Mouse (Mus musculus): ENCODE results near the gene Tenm2.
A peak's percentile ranks its signal among the peaks of the same experiment; 100 is the strongest.

Tenm2 gene

GRCm38 (mm10) chr11:36280533-36280932 is 955.2 kb downstream of the Tenm2 start:
- DNase-seq (ENCODE audit: low read depth, low spot score), result no peak

GRCm38 (mm10) chr11:36277903-36278215 is 957.9 kb downstream of the Tenm2 start:
- DNase-seq (ENCODE audit: low read depth, low spot score), result no peak

GRCm38 (mm10) chr11:36277192-36277902 is 958.4 kb downstream of the Tenm2 start:
- peak; percentile 21 for DNase-seq (ENCODE audit: low read depth, low spot score)

GRCm38 (mm10) chr11:36276015-36276414 is 959.7 kb downstream of the Tenm2 start:
- DNase-seq (ENCODE audit: low read depth, low spot score), result no peak

DNA sequence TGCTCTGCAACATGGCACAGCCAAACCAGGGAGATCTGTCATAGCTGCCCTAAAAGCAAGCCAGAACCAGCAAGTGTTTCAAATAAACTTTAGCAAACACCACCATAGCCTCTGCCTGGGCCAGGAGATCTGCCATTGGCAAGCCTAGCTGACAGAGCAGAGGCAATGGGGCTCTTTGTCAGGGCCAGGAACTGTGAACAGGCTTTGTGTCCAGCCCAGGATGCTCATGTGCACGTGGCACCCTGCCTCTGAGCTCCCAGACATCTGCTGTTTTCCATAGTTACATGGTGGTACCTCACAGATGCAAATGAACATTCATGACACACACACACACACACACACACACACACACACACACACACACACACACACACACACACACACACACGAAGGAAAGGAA is 963.6 kb downstream of the Tenm2 start:
- DNase-seq (ENCODE audit: low read depth, low spot score), result no peak

DNA sequence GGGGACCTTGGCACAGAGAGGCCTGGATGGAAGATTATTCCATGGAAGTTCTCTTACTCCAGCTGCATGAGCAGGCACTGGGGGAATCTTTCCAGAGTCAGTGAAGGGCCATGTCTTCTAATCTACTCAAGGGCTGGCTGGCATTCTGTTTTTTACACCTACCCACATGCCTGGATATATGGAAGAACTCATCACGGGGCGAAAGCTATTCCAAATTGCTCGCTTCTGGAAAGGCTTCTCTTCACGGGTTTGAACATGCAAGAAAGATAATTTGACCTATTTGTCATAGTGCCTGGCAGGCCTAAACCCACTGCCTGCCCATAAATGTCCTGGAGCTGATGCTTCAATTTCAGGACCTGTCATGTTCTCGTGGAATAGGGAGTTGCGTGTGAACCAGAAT is 965.8 kb downstream of the Tenm2 start:
- DNase-seq (ENCODE audit: low read depth, low spot score), result no peak

DNA sequence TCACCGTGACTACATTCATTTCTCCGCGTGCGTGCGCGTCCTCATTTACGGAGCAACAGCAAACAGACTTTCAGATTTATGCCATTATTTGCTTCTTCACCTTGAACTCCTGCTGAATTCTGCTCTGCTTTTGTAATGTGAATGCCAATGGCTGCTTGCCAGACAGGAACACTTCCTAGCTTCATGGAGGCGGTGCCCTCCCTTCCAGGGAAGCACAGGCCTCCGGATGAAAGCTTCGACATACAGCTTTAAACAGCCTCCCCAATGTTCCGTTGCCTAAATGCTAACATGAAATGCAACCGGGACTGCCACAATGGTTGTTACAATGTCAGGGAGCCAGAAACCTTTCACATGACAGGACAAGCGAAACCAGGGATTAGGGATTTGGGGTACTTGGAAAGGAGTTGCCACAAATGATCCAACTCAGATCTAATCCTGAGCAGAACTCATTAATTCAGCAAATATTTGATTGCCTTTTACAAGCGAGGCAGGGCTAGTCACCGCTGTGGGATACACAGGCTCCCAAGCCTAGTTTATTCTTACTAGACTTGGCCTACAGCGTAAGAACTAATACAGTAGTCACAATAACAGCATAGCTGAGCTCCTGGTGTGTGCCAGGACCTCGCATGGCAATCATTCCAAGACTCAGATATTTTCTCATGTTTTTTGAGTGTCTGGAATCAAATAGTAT is 970.8 kb downstream of the Tenm2 start:
- DNase-seq (ENCODE audit: low read depth, low spot score), result no peak

GRCm38 (mm10) chr11:36263840-36264239 is 971.9 kb downstream of the Tenm2 start:
- DNase-seq (ENCODE audit: low read depth, low spot score), result no peak

DNA sequence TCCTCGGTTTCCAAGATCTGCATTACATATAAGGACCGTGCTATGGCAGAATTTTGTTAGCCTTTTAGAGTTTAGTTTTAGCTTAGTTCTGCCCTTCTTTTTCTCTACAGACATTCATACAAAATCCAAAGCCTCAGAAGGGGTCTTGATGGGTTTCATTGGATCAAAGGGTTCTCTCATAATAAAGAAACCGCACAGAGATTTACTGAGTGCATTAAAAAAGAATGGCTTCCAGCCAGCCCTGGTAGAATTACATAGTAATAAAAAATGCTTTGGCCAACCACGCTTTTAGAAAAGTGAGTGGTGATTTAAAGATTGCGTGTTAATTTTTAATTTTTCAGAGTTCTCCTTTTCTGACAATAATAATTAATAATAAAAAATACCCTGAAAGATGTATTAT is 978.6 kb downstream of the Tenm2 start:
- DNase-seq (ENCODE audit: low read depth, low spot score), result no peak

- DNase-seq (ENCODE audit: low read depth, low spot score), result no peak
Measured at GRCm38 (mm10) chr11:36256747-36257146, 979.0 kb downstream of the Tenm2 start.

GRCm38 (mm10) chr11:36254019-36254418 is 981.7 kb downstream of the Tenm2 start:
- DNase-seq (ENCODE audit: low read depth, low spot score), result no peak

DNA sequence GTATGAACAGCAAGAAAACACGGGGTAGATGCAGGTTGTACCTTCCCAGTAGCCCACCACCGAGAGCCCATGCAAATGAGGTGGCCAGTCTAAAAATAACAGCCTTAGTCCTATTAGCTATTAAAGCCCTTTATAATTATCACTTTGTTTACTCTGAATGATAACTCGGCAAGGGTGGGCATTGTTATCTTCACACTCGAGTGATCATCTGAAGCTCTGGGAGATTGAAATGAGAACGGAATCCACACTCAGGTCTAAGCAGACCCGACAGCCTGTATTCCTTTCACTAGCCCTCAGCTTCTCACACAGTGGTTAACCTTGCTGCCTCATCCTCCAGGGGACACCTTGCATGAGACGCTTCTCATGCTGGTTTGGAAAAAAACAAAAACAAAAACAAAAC is 985.7 kb downstream of the Tenm2 start:
- DNase-seq (ENCODE audit: low read depth, low spot score), result no peak

DNA sequence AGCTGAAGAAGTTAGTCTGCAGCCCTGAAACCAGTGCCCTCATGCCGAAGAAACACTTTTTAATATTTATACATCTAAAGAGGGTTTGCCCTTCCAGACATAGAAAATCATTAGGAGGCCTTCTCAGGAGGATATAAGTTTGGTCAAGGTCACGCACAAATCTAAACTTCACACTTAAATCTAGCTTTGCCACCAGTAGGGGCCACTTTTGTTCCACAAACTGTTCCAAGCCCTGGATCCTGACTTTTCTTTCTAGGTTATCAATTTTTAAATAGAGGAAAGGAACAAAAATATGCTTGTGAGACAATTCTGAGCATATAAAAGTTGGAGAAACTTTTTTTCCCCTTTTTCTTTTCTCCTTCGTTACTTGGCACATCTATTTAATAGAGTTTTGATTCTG is 989.6 kb downstream of the Tenm2 start:
- no peak for DNase-seq (ENCODE audit: low read depth, low spot score)

- DNase-seq (ENCODE audit: low read depth, low spot score), result no peak
Measured at GRCm38 (mm10) chr11:36244491-36244882, 991.3 kb downstream of the Tenm2 start.

- DNase-seq (ENCODE audit: low read depth, low spot score), result no peak
Measured at GRCm38 (mm10) chr11:36243747-36244490, 991.8 kb downstream of the Tenm2 start.

DNA sequence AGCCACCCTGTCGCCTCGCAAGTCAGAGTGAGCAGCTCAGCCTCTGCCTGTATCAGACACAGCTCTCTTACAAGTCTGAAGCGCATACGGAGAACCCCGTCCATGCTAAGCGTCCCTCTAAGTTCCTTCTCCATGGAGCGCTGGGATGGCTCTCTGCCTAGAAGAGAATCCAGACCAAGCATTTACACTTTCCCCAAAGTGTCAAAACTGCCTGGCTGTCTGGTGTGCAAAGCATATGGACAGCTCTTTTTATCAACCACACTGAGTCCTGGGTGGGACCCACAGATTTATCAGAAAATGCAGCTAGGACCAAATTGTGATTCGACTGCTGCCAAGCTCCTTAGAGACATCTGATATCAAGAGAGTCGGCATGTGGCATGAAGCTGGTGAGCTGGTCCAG is 996.9 kb downstream of the Tenm2 start:
- no peak for DNase-seq (ENCODE audit: low read depth, low spot score)

DNA sequence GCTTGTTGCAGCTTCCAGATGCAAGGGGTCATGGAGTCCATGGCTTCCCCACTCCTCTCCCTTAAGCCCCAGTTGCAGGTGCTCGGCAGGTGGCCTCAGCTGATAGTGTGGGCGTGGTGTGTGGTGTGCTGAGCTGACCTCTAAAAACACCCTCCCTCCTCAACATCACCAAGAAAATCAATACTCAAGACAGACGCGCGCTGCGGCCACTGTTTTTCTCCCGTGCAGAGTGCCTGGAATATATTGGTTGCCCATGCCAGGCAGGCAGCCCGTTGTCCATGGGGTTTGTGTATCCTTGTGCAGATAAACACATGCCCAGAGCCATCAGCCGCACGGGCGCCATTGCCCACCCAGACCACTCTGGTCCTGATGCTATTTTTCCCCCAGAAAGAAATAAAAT is 1007.1 kb downstream of the Tenm2 start:
- no peak for DNase-seq (ENCODE audit: low read depth, low spot score)

GRCm38 (mm10) chr11:36228196-36228595 is 1007.6 kb downstream of the Tenm2 start:
- DNase-seq (ENCODE audit: low read depth, low spot score), result no peak

DNA sequence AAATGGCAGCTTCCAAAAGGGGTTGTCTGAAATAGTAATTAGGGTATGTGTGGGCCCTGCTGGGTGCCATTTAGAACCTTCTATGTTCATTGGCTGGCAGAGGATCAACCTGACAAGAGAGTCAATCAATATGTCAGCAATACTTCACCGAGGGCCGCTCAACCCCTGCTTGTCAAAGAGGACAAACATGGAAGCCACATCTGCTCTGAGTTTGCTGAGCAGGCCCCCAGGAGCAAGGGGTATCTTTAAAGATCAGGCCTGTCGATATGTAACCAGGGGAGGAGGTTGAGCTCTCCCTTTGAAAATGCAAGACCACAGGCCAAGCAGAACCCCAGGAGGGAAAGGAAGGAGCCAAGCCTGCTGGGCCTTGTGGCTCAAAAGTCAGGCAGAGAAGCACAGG is 1009.7 kb downstream of the Tenm2 start:
- DNase-seq (ENCODE audit: low read depth, low spot score), result no peak

DNA sequence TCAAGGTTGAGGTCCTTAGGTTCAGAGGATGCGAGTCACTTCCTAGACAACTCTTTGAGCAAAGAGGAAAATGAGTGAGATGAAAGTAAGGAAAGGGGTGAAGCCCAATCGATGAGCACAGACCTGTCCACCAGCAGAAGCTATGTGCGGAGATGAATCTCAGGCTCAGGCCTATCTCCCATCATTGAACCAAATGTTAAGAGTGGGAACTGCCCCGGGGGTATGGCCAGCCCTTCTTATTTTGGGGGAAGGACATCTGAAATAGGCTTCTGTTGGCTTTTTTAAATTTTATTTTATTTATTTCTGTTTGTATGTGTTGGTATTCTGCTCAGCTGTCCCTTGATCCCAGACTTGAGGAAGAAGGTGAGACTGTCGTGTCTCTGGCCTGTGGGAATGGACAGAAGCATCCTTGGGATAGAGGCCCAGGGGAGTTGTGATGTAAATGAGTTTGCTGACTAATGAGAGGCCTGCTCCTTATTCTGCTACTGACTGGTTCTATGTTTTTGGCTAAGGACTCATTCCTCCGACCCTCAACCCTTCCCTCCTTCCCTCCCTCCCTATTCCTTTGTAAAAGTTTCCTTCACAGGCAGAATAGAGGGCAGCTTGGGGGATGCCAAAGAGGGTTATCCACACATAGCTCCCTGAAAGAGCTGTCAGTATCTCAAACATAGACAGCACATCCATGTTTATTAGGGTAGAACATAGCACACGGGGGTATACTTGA is 1011.9 kb downstream of the Tenm2 start:
- DNase-seq (ENCODE audit: low read depth, low spot score), result no peak

- no peak for DNase-seq (ENCODE audit: low read depth, low spot score)
Measured at GRCm38 (mm10) chr11:36222071-36222470, 1013.7 kb downstream of the Tenm2 start.

- DNase-seq (ENCODE audit: low read depth, low spot score), result peak; percentile 90
Measured at GRCm38 (mm10) chr11:36221271-36221975, 1014.3 kb downstream of the Tenm2 start.

Measured in forelimb bud, embryonic 11.5 days (tissue).